Mouse (Mus musculus): Measurements from ENCODE around the gene Wbp4. TPM values are rescaled to one million over a fixed set of nuclear protein-coding genes. Genes with fewer than 3 reads are reported as not detected.
"Not testable (repeated sequence)": the region's sequence is repeated elsewhere in the genome, so short reads cannot be mapped to it uniquely, and the experiment has no call there.

The Wbp4 gene
- polyA plus RNA-seq, 1 experiment from 2014 or later = 39.5 TPM

GRCm38 (mm10) chr14:79460401-79460800 is 20.9 kb downstream of the Wbp4 start:
- DNase-seq (ENCODE audit: low read depth, low spot score) (no peak), ATAC-seq (no peak)
- no peak for TF ChIP-seq CTCF (IDR thresholded peaks at IDR 0.05)
- H3K27me3 ChIP-seq = no peaks in the 10 kb centered on the region
- in situ Hi-C loops (cut with MboI; ENCODE audit: low pct_unique_long_range_greater_than_20kb) = loop anchor here (5.0 kb wide), 1 partner anchor 63 kb away; the partner anchor contains the start of gene Mtrf1
- CTCF ChIA-PET = interaction anchor here (1.3 kb wide), 1 partner anchor 16 kb away, joined by 3 read pairs; no protein-coding TSS in a partner anchor
- POLR2A ChIA-PET = no interaction called here

GRCm38 (mm10) chr14:79452591-79452934 is 28.8 kb downstream of the Wbp4 start:
- H3K27me3 ChIP-seq; ATAC-seq; POLR2A ChIA-PET; in situ Hi-C loops (cut with MboI; ENCODE audit: low pct_unique_long_range_greater_than_20kb); CTCF ChIA-PET; DNase-seq (ENCODE audit: low read depth, low spot score): not testable (repeated sequence)

GRCm38 (mm10) chr14:79451681-79452590 is 29.4 kb downstream of the Wbp4 start, which contains the start of gene Kbtbd6:
Kbtbd6 (plus strand) TSS chr14:79451835.
- peak; percentile 37 for DNase-seq (ENCODE audit: low read depth, low spot score)
- peak; percentile 84 for ATAC-seq
- CTCF ChIA-PET = interaction anchor here (1.3 kb wide), 1 partner anchor 16 kb away, joined by 4 read pairs; no protein-coding TSS in a partner anchor
- in situ Hi-C loops (cut with MboI; ENCODE audit: low pct_unique_long_range_greater_than_20kb); H3K27me3 ChIP-seq: not testable (repeated sequence)
- POLR2A ChIA-PET = interaction anchor here (0.7 kb wide), 1 partner anchor 22 kb away, joined by 3 read pairs; no protein-coding TSS in a partner anchor

- TF ChIP-seq CTCF (IDR thresholded peaks at IDR 0.05) = no peak
- ChIA-PET POLR2A (no interaction called here), CTCF (no interaction called here)
- DNase-seq (ENCODE audit: low read depth, low spot score) (no peak), ATAC-seq (no peak)
- in situ Hi-C loops (cut with MboI; ENCODE audit: low pct_unique_long_range_greater_than_20kb) = no loop called here
- H3K27me3 ChIP-seq = no peaks in the 10 kb centered on the region
Measured at GRCm38 (mm10) chr14:79445055-79445620, 36.2 kb downstream of the Wbp4 start.

- no peak for TF ChIP-seq CTCF (IDR thresholded peaks at IDR 0.05)
- H3K27me3 ChIP-seq = peaks cover 1% of the 10 kb centered on the region
- ChIA-PET POLR2A (no interaction called here), CTCF (no interaction called here)
- in situ Hi-C loops (cut with MboI; ENCODE audit: low pct_unique_long_range_greater_than_20kb) = no loop called here
- ATAC-seq = no peak
- DNase-seq (ENCODE audit: low read depth, low spot score) = no peak
Measured at GRCm38 (mm10) chr14:79444601-79445000, 36.7 kb downstream of the Wbp4 start.

GRCm38 (mm10) chr14:79441441-79441840 is 39.9 kb downstream of the Wbp4 start:
- in situ Hi-C loops (cut with MboI; ENCODE audit: low pct_unique_long_range_greater_than_20kb) = no loop called here
- ChIA-PET CTCF (interaction anchor here (1.3 kb wide), 1 partner anchor 9 kb away, joined by 3 read pairs; no protein-coding TSS in a partner anchor), POLR2A (no interaction called here)
- TF ChIP-seq CTCF (IDR thresholded peaks at IDR 0.05) = no peak
- DNase-seq (ENCODE audit: low read depth, low spot score) (no peak), ATAC-seq (no peak)
- H3K27me3 ChIP-seq = peaks cover 5% of the 10 kb centered on the region

- ChIA-PET POLR2A (no interaction called here), CTCF (interaction anchor here (1.3 kb wide), 1 partner anchor 8 kb away, joined by 3 read pairs; no protein-coding TSS in a partner anchor)
- ATAC-seq (no peak), DNase-seq (ENCODE audit: low read depth, low spot score) (no peak)
- in situ Hi-C loops (cut with MboI; ENCODE audit: low pct_unique_long_range_greater_than_20kb) = no loop called here
- no peak for TF ChIP-seq CTCF (IDR thresholded peaks at IDR 0.05)
- peaks cover 5% of the 10 kb centered on the region for H3K27me3 ChIP-seq
Measured at GRCm38 (mm10) chr14:79440655-79441054, 40.7 kb downstream of the Wbp4 start.

GRCm38 (mm10) chr14:79434068-79434467 is 47.3 kb downstream of the Wbp4 start:
- H3K27me3 ChIP-seq = no peaks in the 10 kb centered on the region
- in situ Hi-C loops (cut with MboI; ENCODE audit: low pct_unique_long_range_greater_than_20kb) = no loop called here
- TF ChIP-seq CTCF (IDR thresholded peaks at IDR 0.05) = no peak
- POLR2A ChIA-PET = no interaction called here
- DNase-seq (ENCODE audit: low read depth, low spot score) (no peak), ATAC-seq (no peak)
- CTCF ChIA-PET = interaction anchor here (1.6 kb wide), 1 partner anchor 16 kb away, joined by 3 read pairs; no protein-coding TSS in a partner anchor

GRCm38 (mm10) chr14:79426730-79427365 is 54.5 kb downstream of the Wbp4 start:
- DNase-seq (ENCODE audit: low read depth, low spot score); H3K27me3 ChIP-seq; CTCF ChIA-PET; in situ Hi-C loops (cut with MboI; ENCODE audit: low pct_unique_long_range_greater_than_20kb): not testable (repeated sequence)
- POLR2A ChIA-PET = interaction anchor here (1.0 kb wide), 1 partner anchor 24 kb away, joined by 3 read pairs; no protein-coding TSS in a partner anchor
- ATAC-seq = peak; percentile 5

GRCm38 (mm10) chr14:79425979-79426729 is 55.2 kb downstream of the Wbp4 start, which contains the start of gene Kbtbd7:
Kbtbd7 (plus strand) TSS chr14:79426511.
- no peak for TF ChIP-seq CTCF (IDR thresholded peaks at IDR 0.05)
- H3K27me3 ChIP-seq = no peaks in the 10 kb centered on the region
- ChIA-PET POLR2A (interaction anchor here (1.0 kb wide), 1 partner anchor 25 kb away, joined by 3 read pairs; no protein-coding TSS in a partner anchor), CTCF (no interaction called here)
- in situ Hi-C loops (cut with MboI; ENCODE audit: low pct_unique_long_range_greater_than_20kb) = no loop called here
- peak; percentile 93 for DNase-seq (ENCODE audit: low read depth, low spot score)
- peak; percentile 100 for ATAC-seq
